Mouse (Mus musculus): ENCODE results near the gene Dnm2.
"Not testable (repeated sequence)": the region's sequence is repeated elsewhere in the genome, so short reads cannot be mapped to it uniquely, and the experiment has no call there.

DNA sequence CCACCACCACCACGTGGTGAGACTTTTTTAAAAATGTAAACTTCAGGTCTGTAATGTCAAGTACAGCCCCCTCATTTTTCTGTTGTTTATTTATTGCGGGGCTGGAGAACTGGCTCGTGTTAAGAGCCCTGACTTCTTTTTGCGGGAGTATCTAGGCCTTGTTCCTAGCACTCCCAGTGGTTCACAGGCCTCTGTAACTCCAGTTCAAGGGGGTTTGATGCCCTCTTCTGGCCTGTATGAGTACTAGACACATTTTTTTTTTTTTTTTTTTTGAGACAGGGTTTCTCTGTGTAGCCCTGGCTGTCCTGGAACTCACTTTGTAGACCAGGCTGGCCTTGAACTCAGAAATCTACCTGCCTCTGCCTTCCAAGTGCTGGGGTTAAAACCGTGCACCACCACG is 94.0 kb downstream of the Dnm2 start:
- not testable (repeated sequence) for TF ChIP-seq CTCF, EP300 (IDR thresholded peaks at IDR 0.05)

Measured in lung, postnatal 0 days (tissue).